Mouse (Mus musculus): ENCODE measurements at regions not wholly inside any gene's neighbourhood (a gene's known extent, or its start where the extent isn't known, plus 50 kb on each side); places are given as distances from the start of the nearest gene placed in this dataset.

GRCm38 (mm10) chr2:54033277-54033676 lies 52.1 kb downstream of the Rprm start:
- intact Hi-C loops (cut with DNase I), result no loop called here
- peak in 1 of 2 experiments; percentile 4 for DNase-seq (ENCODE audit: low spot score in 2 of 2)

GRCm38 (mm10) chr2:54028851-54029250 lies 56.5 kb downstream of the Rprm start:
- no peak for DNase-seq (ENCODE audit: low spot score in 2 of 2)
- intact Hi-C loops (cut with DNase I), result no loop called here

GRCm38 (mm10) chr2:54022708-54023107 lies 62.6 kb downstream of the Rprm start:
- no peak for DNase-seq (ENCODE audit: low spot score in 2 of 2)
- intact Hi-C loops (cut with DNase I), result no loop called here

- DNase-seq (ENCODE audit: low spot score in 2 of 2), result no peak
- intact Hi-C loops (cut with DNase I), result no loop called here
Observed at GRCm38 (mm10) chr2:53990157-53990556, 95.2 kb downstream of the Rprm start.

GRCm38 (mm10) chr2:53975707-53976106 lies 109.6 kb downstream of the Rprm start:
- no peak for DNase-seq (ENCODE audit: low spot score in 2 of 2)
- intact Hi-C loops (cut with DNase I), result no loop called here

- no peak for DNase-seq (ENCODE audit: low spot score in 2 of 2)
- intact Hi-C loops (cut with DNase I), result no loop called here
Observed at GRCm38 (mm10) chr2:53960499-53960898, 124.9 kb downstream of the Rprm start.

GRCm38 (mm10) chr2:53948237-53948636 lies 137.1 kb downstream of the Rprm start:
- intact Hi-C loops (cut with DNase I), result no loop called here
- DNase-seq (ENCODE audit: low spot score in 2 of 2), result no peak

- DNase-seq (ENCODE audit: low spot score in 2 of 2), result no peak
- intact Hi-C loops (cut with DNase I), result no loop called here
Observed at GRCm38 (mm10) chr2:53947534-53947933, 137.8 kb downstream of the Rprm start.

- intact Hi-C loops (cut with DNase I), result no loop called here
- DNase-seq (ENCODE audit: low spot score in 2 of 2), result no peak
Observed at GRCm38 (mm10) chr2:53911857-53912256, 173.5 kb downstream of the Rprm start.

Measured in left cerebral cortex, postnatal 36 days (tissue).